Mouse (Mus musculus) cortical plate, adult 2 months (tissue): ENCODE data around the gene Eif1b.

ENCODE experiments used
- CTCF ChIP-seq: fragments of 200-500 bp; IDR thresholded peaks from 2 replicates; pipeline ENCODE4 v1.5.1; 2011; ENCODE audit warnings: mild to moderate bottlenecking, control low read depth, low read length; ENCODE audit not compliant: insufficient read depth; ENCODE audit errors: extremely low read depth
- POLR2A ChIP-seq: fragments of 200-500 bp; IDR thresholded peaks from 2 replicates; pipeline ENCODE4 v1.6.1; 2011; ENCODE audit warnings: mild to moderate bottlenecking, low read length, control low read depth; ENCODE audit not compliant: insufficient read depth; ENCODE audit errors: extremely low read depth

- TF ChIP-seq POLR2A = no peak
- TF ChIP-seq CTCF = peak; percentile 39; the same call in 1 of the 2 replicates
These were observed 19.7 kb downstream of the Eif1b start for GRCm38 (mm10) chr9:120511781-120512180.
